Mouse (Mus musculus) cortical plate, adult 2 months (tissue): ENCODE data around the gene Jarid2.

Source experiments
- CTCF ChIP-seq: fragments of 200-500 bp; IDR thresholded peaks from 2 replicates; pipeline ENCODE4 v1.5.1; 2011; ENCODE audit warnings: mild to moderate bottlenecking, control low read depth, low read length; ENCODE audit not compliant: insufficient read depth; ENCODE audit errors: extremely low read depth
- POLR2A ChIP-seq: fragments of 200-500 bp; IDR thresholded peaks from 2 replicates; pipeline ENCODE4 v1.6.1; 2011; ENCODE audit warnings: mild to moderate bottlenecking, low read length, control low read depth; ENCODE audit not compliant: insufficient read depth; ENCODE audit errors: extremely low read depth

GRCm38 (mm10) chr13:44918269-44918668 lies 189.0 kb downstream of the Jarid2 start:
- TF ChIP-seq POLR2A (no peak), CTCF (no peak)
